Mouse (Mus musculus) CH12.LX (cell line): ENCODE measurements around the gene Gabrr2. TPM values are rescaled to one million over a fixed set of nuclear protein-coding genes. Genes with fewer than 3 reads are reported as not detected.

Experiments
- DNase-seq: peaks from one replicate; pipeline ENCODE4 v3.0.0-alpha.2; 2013; ENCODE audit errors: extremely low read depth
- H3K27ac ChIP-seq: 2 replicates; pipeline ENCODE4 v1.5.1; 2012; ENCODE audit warnings: low read depth, mild to moderate bottlenecking, control low read depth, moderate library complexity; ENCODE audit not compliant: insufficient read depth
- H3K27me3 ChIP-seq: replicated peaks from 2 replicates; pipeline ENCODE3; 2012; ENCODE audit warnings: inconsistent platforms
- H3K36me3 ChIP-seq, 2 experiments: replicated peaks in 1 of 2; 2 replicates each; pipeline versions ENCODE3 to v1.6.1; 2012; ENCODE audit warnings: inconsistent platforms in 1 of 2, low read length in 1 of 2, mild to moderate bottlenecking in 1 of 2, mixed read lengths in 1 of 2, moderate library complexity in 1 of 2; ENCODE audit not compliant: control insufficient read depth in 1 of 2, insufficient read depth in 1 of 2
- H3K4me1 ChIP-seq, 2 experiments: 2 replicates each; pipeline ENCODE4 v1.6.1; 2012; ENCODE audit warnings: inconsistent platforms in 1 of 2, moderate library complexity in 1 of 2; ENCODE audit not compliant: insufficient read depth in 2 of 2, control insufficient read depth in 1 of 2
- H3K4me2 ChIP-seq: 2 replicates; pipeline ENCODE4 v1.6.1; 2012; ENCODE audit warnings: low read depth, mild to moderate bottlenecking, control low read depth; ENCODE audit not compliant: poor library complexity, insufficient read depth, severe bottlenecking
- H3K4me3 ChIP-seq, 3 experiments: fragments of 150-350 bp in 1 of 3; sonication (generic) in 1 of 3; replicated peaks in 1 of 3; 2 replicates each; pipeline versions ENCODE3 to v1.5.1; 2011 to 2012; ENCODE audit warnings: low read depth in 2 of 3, low read length in 2 of 3, mild to moderate bottlenecking in 2 of 3, moderate library complexity in 2 of 3, control low read depth in 1 of 3, improper control_type of control experiment in 1 of 3, inconsistent platforms in 1 of 3, mixed read lengths in 1 of 3; ENCODE audit not compliant: poor library complexity in 1 of 3
- H3K79me2 ChIP-seq: replicated peaks from 2 replicates; pipeline ENCODE4 v1.6.1; 2012; ENCODE audit warnings: mild to moderate bottlenecking, moderate library complexity; ENCODE audit not compliant: control insufficient read depth, poor library complexity, insufficient read depth, severe bottlenecking; ENCODE audit errors: extremely low read depth
- H3K9ac ChIP-seq: 2 replicates; pipeline ENCODE4 v1.6.1; 2012; ENCODE audit warnings: low read depth, mild to moderate bottlenecking, control low read depth, moderate library complexity; ENCODE audit not compliant: insufficient read depth
- H3K9me3 ChIP-seq: replicated peaks from 2 replicates; pipeline ENCODE3; 2012; ENCODE audit warnings: low read length, inconsistent platforms, mixed read lengths
- CHD1 ChIP-seq: IDR thresholded peaks from 2 replicates; pipeline ENCODE4 v1.6.1; 2012; ENCODE audit warnings: low read depth, low read length, improper control_type of control experiment, inconsistent platforms
- ETS1 ChIP-seq: conservative IDR thresholded peaks from 2 replicates; pipeline ENCODE4 v1.6.1; 2012; ENCODE audit warnings: low read depth, mild to moderate bottlenecking, inconsistent platforms, low read length, improper control_type of control experiment, moderate library complexity
- KAT2A ChIP-seq: IDR thresholded peaks from 2 replicates; pipeline ENCODE4 v1.6.1; 2012; ENCODE audit warnings: low read length, improper control_type of control experiment, inconsistent platforms; ENCODE audit not compliant: insufficient replicate concordance
- MAX ChIP-seq: IDR thresholded peaks from 2 replicates; pipeline ENCODE4 v1.6.1; 2011; ENCODE audit warnings: low read length, improper control_type of control experiment
- dilution Hi-C: fragments of 300-500 bp; cut with MboI; formaldehyde crosslinking; loops from 2 replicates; pipeline ENCODE4 v1.14.3; 2020; ENCODE audit warnings: low sequenced_read_pairs; ENCODE audit not compliant: extremely low pct_unique_long_range_greater_than_20kb, extremely low pct_ligation_motif_present
- in situ Hi-C: fragments of 300-500 bp; cut with MboI; formaldehyde crosslinking; loops from 3 replicates; pipeline ENCODE4 v1.14.3; 2019; ENCODE audit warnings: low sequenced_read_pairs, low pct_ligation_motif_present, low pct_unique_long_range_greater_than_20kb, mixed read lengths
- polyA plus RNA-seq: library from polyadenylated mRNA; unstranded; fragments of >175 nt; gene quantifications from 2 replicates; pipeline ENCODE4 v1.2.1, GENCODE M21; 2012; ENCODE audit warnings: low read depth; ENCODE audit not compliant: insufficient read length
- total RNA-seq, 2 experiments: library from RNA; depleted of rRNA; stranded (reverse); fragments of 300-350 nt in 1 of 2; fragments of >200 nt in 1 of 2; gene quantifications; 2 replicates each; pipeline ENCODE4 v1.2.3; 2012 to 2014

Gabrr2 gene
- total and polyA plus RNA-seq, 3 experiments: 0.42 to 0.59 TPM; not detected in 1

DNA sequence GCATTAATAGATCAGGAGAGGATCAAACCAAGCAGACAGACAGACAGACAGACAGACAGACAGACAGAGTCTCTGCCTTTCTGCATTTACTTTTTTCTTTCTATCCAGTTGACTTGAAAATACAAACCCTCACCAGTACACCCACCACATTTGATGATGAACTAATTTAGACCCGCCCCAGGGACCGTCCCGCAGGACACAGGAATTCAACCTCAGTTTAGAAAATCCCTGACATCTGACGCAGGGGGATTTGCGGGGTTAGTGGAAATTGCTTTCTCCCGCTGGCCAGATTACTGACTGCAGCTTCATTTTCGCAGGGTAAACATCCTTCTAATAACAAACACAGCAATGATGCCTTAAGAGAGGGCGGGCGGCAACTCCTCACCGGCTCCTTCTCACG lies 69.4 kb downstream of the Gabrr2 start, which contains the start of gene Gabrr1:
Gabrr1 (plus strand) TSS at position 301 of the 400 bp plus-strand sequence.
- H3K9me3 ChIP-seq: no peaks in the 10 kb centered on the region
- in situ Hi-C loops: no loop called here

More for the DNA sequence above, 69.4 kb downstream of the Gabrr2 start, which contains the start of gene Gabrr1:
- TF ChIP-seq CHD1: no peak
- no peak for TF ChIP-seq ETS1
- no peak for TF ChIP-seq KAT2A
- no peak for TF ChIP-seq MAX
- Histone ChIP-seq H3K27ac (no peak within 1 kb of the TSS), H3K4me1 (no peaks in the 10 kb centered on the region), H3K79me2 (no peaks in the 10 kb centered on the region), H3K4me2 (no peak within 1 kb of the TSS), H3K9ac (no peak within 1 kb of the TSS), H3K36me3 (no peaks in the 10 kb centered on the region), H3K27me3 (no peaks in the 10 kb centered on the region), H3K4me3 (no peak within 1 kb of the TSS)
- dilution Hi-C loops: no loop called here
- no peak for DNase-seq

Other genes starting within 250 kb of the Gabrr2 start
- 1.4 and 2.1 TPM in 2 replicates for gene Ankrd6, start 112.2 kb upstream of the Gabrr2 start, total RNA-seq (2012; rRNA removed)
- gene Ankrd6, start 112.2 kb upstream of the Gabrr2 start, total RNA-seq (2014; rRNA removed): 1.3 TPM in 2 replicates
- 1.5 and 1.6 TPM in 2 replicates for gene Ankrd6, start 112.2 kb upstream of the Gabrr2 start, polyA plus RNA-seq
- 0.76 and 1.4 TPM in 2 replicates for gene Rragd, start 80.0 kb upstream of the Gabrr2 start, total RNA-seq (2012; rRNA removed)
- gene Rragd, start 80.0 kb upstream of the Gabrr2 start, total RNA-seq (2014; rRNA removed): 0.46 and 0.49 TPM in 2 replicates
- gene Rragd, start 80.0 kb upstream of the Gabrr2 start, polyA plus RNA-seq: 0.82 and 1.1 TPM in 2 replicates
- gene Ube2j1, start 31.6 kb upstream of the Gabrr2 start, total RNA-seq (2012; rRNA removed): 64.3 and 70.0 TPM in 2 replicates
- 122 and 131 TPM in 2 replicates for gene Ube2j1, start 31.6 kb upstream of the Gabrr2 start, total RNA-seq (2014; rRNA removed)
- 93.0 and 103 TPM in 2 replicates for gene Ube2j1, start 31.6 kb upstream of the Gabrr2 start, polyA plus RNA-seq
- gene Gabrr1, start 69.5 kb downstream of the Gabrr2 start, total RNA-seq (2012; rRNA removed): 43.3 and 52.3 TPM in 2 replicates
- 76.9 and 82.0 TPM in 2 replicates for gene Gabrr1, start 69.5 kb downstream of the Gabrr2 start, total RNA-seq (2014; rRNA removed)
- 112 and 114 TPM in 2 replicates for gene Gabrr1, start 69.5 kb downstream of the Gabrr2 start, polyA plus RNA-seq
- 0.55 and 0.59 TPM in 2 replicates for gene Pm20d2, start 126.7 kb downstream of the Gabrr2 start, total RNA-seq (2012; rRNA removed)
- 0.22 and 0.32 TPM in 2 replicates for gene Pm20d2, start 126.7 kb downstream of the Gabrr2 start, total RNA-seq (2014; rRNA removed)
- gene Pm20d2, start 126.7 kb downstream of the Gabrr2 start, polyA plus RNA-seq: 0.16 TPM in 1 of 2 replicates, not detected in the other
- gene Srsf12, start 146.0 kb downstream of the Gabrr2 start, total RNA-seq (2012; rRNA removed): not detected in 2 replicates
- gene Srsf12, start 146.0 kb downstream of the Gabrr2 start, total RNA-seq (2014; rRNA removed): not detected in 2 replicates
- gene Srsf12, start 146.0 kb downstream of the Gabrr2 start, polyA plus RNA-seq: not detected in 2 replicates
- gene Pnrc1, start 227.2 kb downstream of the Gabrr2 start, total RNA-seq (2012; rRNA removed): 15.4 and 27.8 TPM in 2 replicates
- 33.0 and 35.3 TPM in 2 replicates for gene Pnrc1, start 227.2 kb downstream of the Gabrr2 start, total RNA-seq (2014; rRNA removed)
- gene Pnrc1, start 227.2 kb downstream of the Gabrr2 start, polyA plus RNA-seq: 22.6 and 32.2 TPM in 2 replicates
- 12.5 and 14.4 TPM in 2 replicates for gene Rngtt, start 247.3 kb downstream of the Gabrr2 start, total RNA-seq (2012; rRNA removed)
- 16.9 and 22.1 TPM in 2 replicates for gene Rngtt, start 247.3 kb downstream of the Gabrr2 start, total RNA-seq (2014; rRNA removed)
- 20.1 and 20.5 TPM in 2 replicates for gene Rngtt, start 247.3 kb downstream of the Gabrr2 start, polyA plus RNA-seq